8 mouse cellular contexts compared by ENCODE assay signal in genomic region chr9:57766431-57766830, GRCm38 (mm10). TPM values are rescaled to one million over a fixed set of nuclear protein-coding genes. Genes with fewer than 3 reads are reported as not detected.
DNase-seq lines count a peak whose midpoint lies in the region; ATAC-seq and TF ChIP-seq lines count a peak whose summit lies in the region.

No protein-coding gene starts in this region.

- 35% methylated on average over 6 of the region's 6 CpGs for WGBS in kidney, embryonic 15.5 days
- 35% methylated on average over 6 of the region's 6 CpGs for WGBS in hindbrain, embryonic 13.5 days
- WGBS in midbrain, embryonic 15.5 days = 24% methylated on average over 6 of the region's 6 CpGs

- no peak for TF ChIP-seq CTCF in cortical plate, adult 2 months (IDR thresholded peaks at IDR 0.05; ENCODE audit: extremely low read depth, insufficient read depth, low read length)

- peak overlapping the region; percentile 92 for H3K4me2 ChIP-seq in kidney, embryonic 15.5 days
- peak overlapping the region; percentile 99 for H3K4me2 ChIP-seq in hindbrain, embryonic 13.5 days
- H3K4me2 ChIP-seq in midbrain, embryonic 15.5 days = peak overlapping the region; percentile 97

- H3K36me3 ChIP-seq in kidney, embryonic 15.5 days = peaks cover 4% of the 10 kb centered on the region
- H3K36me3 ChIP-seq in hindbrain, embryonic 13.5 days = peaks cover 3% of the 10 kb centered on the region
- no peaks in the 10 kb centered on the region for H3K36me3 ChIP-seq in midbrain, embryonic 15.5 days (replicated peaks)

- ATAC-seq in kidney, embryonic 15.5 days (replicated peaks; ENCODE audit: low FRiP score) = no peak
- ATAC-seq in hindbrain, embryonic 13.5 days (ENCODE audit: low FRiP score) = no peak
- ATAC-seq in midbrain, embryonic 15.5 days (replicated peaks) = no peak
- ATAC-seq in monocyte, adult 5-6 weeks (replicated peaks; ENCODE audit: insufficient number of reproducible peaks, low FRiP score, low TSS enrichment, poor library complexity, severe bottlenecking) = no peak

- no peak overlapping the region for H3K27ac ChIP-seq in kidney, embryonic 15.5 days
- peak overlapping the region; percentile 100; the same call in 1 of the 2 replicates for H3K27ac ChIP-seq in cortical plate, adult 2 months (ENCODE audit: insufficient read depth, low read length)
- peak overlapping the region; percentile 99 for H3K27ac ChIP-seq in hindbrain, embryonic 13.5 days
- H3K27ac ChIP-seq in midbrain, embryonic 15.5 days = peak overlapping the region; percentile 98

- H3K4me1 ChIP-seq in kidney, embryonic 15.5 days = peaks cover 36% of the 10 kb centered on the region
- H3K4me1 ChIP-seq in cortical plate, adult 2 months (ENCODE audit: control insufficient read depth, insufficient read depth, low read length) = peaks cover 8% of the 10 kb centered on the region
- peaks cover 38% of the 10 kb centered on the region for H3K4me1 ChIP-seq in hindbrain, embryonic 13.5 days (replicated peaks)
- peaks cover 38% of the 10 kb centered on the region for H3K4me1 ChIP-seq in midbrain, embryonic 15.5 days

- peak; percentile 40; the same call in 1 of the 2 replicates for TF ChIP-seq POLR2A in cortical plate, adult 2 months (IDR thresholded peaks at IDR 0.05; ENCODE audit: extremely low read depth, insufficient read depth, low read length)

- H3K4me3 ChIP-seq in kidney, embryonic 15.5 days (replicated peaks) = peak overlapping the region; percentile 92
- H3K4me3 ChIP-seq in cortical plate, adult 2 months (ENCODE audit: insufficient read depth, low read length) = peak overlapping the region; percentile 93; the same call in 1 of the 2 replicates
- peak overlapping the region; percentile 95 for H3K4me3 ChIP-seq in hindbrain, embryonic 13.5 days
- peak overlapping the region; percentile 59 for H3K4me3 ChIP-seq in midbrain, embryonic 15.5 days

- peak overlapping the region; percentile 97 for H3K9ac ChIP-seq in kidney, embryonic 15.5 days
- H3K9ac ChIP-seq in hindbrain, embryonic 13.5 days = peak overlapping the region; percentile 92
- peak overlapping the region; percentile 75; the same call in 1 of the 2 replicates for H3K9ac ChIP-seq in midbrain, embryonic 15.5 days

- DNase-seq in kidney, adult 18-20 months = no peak
- DNase-seq in testis, postnatal 10 days (ENCODE audit: low spot score) = no peak
- DNase-seq in adrenal gland, postnatal 25 days = no peak

- peaks cover 2% of the 10 kb centered on the region; the same call in 1 of the 2 replicates for H3K27me3 ChIP-seq in kidney, embryonic 15.5 days
- H3K27me3 ChIP-seq in hindbrain, embryonic 13.5 days = no peaks in the 10 kb centered on the region
- H3K27me3 ChIP-seq in midbrain, embryonic 15.5 days (replicated peaks) = no peaks in the 10 kb centered on the region

- no peaks in the 10 kb centered on the region for H3K9me3 ChIP-seq in kidney, embryonic 15.5 days (replicated peaks)
- H3K9me3 ChIP-seq in hindbrain, embryonic 13.5 days = no peaks in the 10 kb centered on the region
- H3K9me3 ChIP-seq in midbrain, embryonic 15.5 days = no peaks in the 10 kb centered on the region

RNA-seq across cellular contexts. Expression of gene Clk3, which starts 0.8 kb away (rescaled TPM):
- 71.0 and 71.8 TPM in 2 replicates for polyA plus RNA-seq in kidney, embryonic 15.5 days (2015; fragmentation: Nextera tagmentation; extraction: Ambion mirVana)
- 160 and 166 TPM in 2 replicates for polyA plus RNA-seq in cortical plate, adult 2 months (2012; rRNA removed)
- 71.2 and 72.4 TPM in 2 replicates for polyA plus RNA-seq in hindbrain, embryonic 13.5 days (2015; fragmentation: Nextera tagmentation; extraction: Ambion mirVana)
- polyA plus RNA-seq in midbrain, embryonic 15.5 days (2015; fragmentation: Nextera tagmentation; extraction: Ambion mirVana) = 75.4 and 86.2 TPM in 2 replicates
- 71.1 and 91.1 TPM in 2 replicates for total RNA-seq in adrenal gland, postnatal 25 days (2021)
- total RNA-seq in monocyte, adult 5-6 weeks (2017) = 97.1 to 158 TPM (median 125 TPM) in 3 replicates

RNA-seq across cellular contexts. Expression of gene Edc3, which starts 58.1 kb away (rescaled TPM):
- 33.6 and 34.4 TPM in 2 replicates for polyA plus RNA-seq in kidney, embryonic 15.5 days (2015; fragmentation: Nextera tagmentation; extraction: Ambion mirVana)
- polyA plus RNA-seq in cortical plate, adult 2 months (2012; rRNA removed) = 12.2 and 13.2 TPM in 2 replicates
- polyA plus RNA-seq in hindbrain, embryonic 13.5 days (2015; fragmentation: Nextera tagmentation; extraction: Ambion mirVana) = 33.8 and 35.4 TPM in 2 replicates
- polyA plus RNA-seq in midbrain, embryonic 15.5 days (2015; fragmentation: Nextera tagmentation; extraction: Ambion mirVana) = 35.7 and 36.8 TPM in 2 replicates
- 10.5 and 11.2 TPM in 2 replicates for total RNA-seq in adrenal gland, postnatal 25 days (2021)
- total RNA-seq in monocyte, adult 5-6 weeks (2017) = 2.6 to 7.9 TPM (median 3.7 TPM) in 3 replicates
